Mouse (Mus musculus): ENCODE data around the gene Zfp286. TPM values are rescaled to one million over a fixed set of nuclear protein-coding genes. Genes with fewer than 3 reads are reported as not detected.

The Zfp286 gene
- polyA plus RNA-seq, 1 experiment from 2014 or later: 18.5 TPM

DNA sequence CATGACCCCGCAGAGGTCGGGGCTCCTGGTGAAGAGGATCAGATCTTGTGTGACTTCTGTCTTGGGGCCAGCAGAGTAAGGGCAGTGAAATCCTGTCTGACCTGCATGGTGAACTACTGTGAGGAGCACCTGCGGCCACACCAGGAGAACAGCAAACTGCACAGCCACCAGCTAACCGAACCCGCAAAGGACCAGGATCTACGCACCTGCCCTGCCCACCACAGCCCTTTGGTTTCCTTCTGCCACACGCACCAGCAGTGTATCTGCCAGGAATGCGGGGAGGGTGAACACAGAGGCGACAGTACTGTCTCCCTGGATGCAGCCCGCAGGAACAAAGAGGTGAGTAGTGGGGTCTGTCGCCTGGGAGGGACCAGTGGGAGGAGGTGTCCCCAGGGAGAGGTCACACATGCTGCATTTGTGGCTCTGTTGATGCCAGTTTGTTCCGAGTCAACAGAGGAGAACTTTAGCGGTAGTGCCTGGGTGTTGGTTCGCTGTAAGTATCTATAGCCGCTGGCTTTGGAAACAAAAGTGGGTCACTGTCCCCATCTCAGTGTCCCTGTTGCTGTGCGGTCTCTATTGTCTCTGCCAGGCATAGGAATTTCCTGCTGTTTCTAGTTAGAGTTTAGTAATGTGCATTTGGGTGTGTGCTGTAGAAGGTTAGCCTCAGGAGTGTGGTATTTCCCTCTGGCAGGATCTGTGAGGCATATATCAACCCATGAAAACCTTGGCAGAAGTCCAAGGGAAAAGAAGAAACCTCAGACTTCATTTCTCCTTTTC, 31.6 kb upstream of the Zfp286 start:
- no peaks in the 10 kb centered on the region for H3K9me3 ChIP-seq (ENCODE audit: low read length)
- H3K27me3 ChIP-seq (ENCODE audit: insufficient read depth, low read length): no peaks in the 10 kb centered on the region
- peak; percentile 64 for ATAC-seq (ENCODE audit: low FRiP score, low TSS enrichment)
- WGBS: 4% methylated on average over 16 of the region's 16 CpGs
- no peaks in the 10 kb centered on the region for H3K36me3 ChIP-seq (ENCODE audit: insufficient read depth, low read length)
- peak overlapping the region; percentile 69 for H3K9ac ChIP-seq (replicated peaks; ENCODE audit: low read length)
- peaks cover 44% of the 10 kb centered on the region for H3K4me1 ChIP-seq (ENCODE audit: insufficient read depth, low read length)
- peak overlapping the region; percentile 58 for H3K4me3 ChIP-seq (ENCODE audit: low read length)
- peak overlapping the region; percentile 88 for H3K27ac ChIP-seq (ENCODE audit: low read length)
- H3K4me2 ChIP-seq (replicated peaks; ENCODE audit: low read depth, low read length): peak overlapping the region; percentile 84

DNA sequence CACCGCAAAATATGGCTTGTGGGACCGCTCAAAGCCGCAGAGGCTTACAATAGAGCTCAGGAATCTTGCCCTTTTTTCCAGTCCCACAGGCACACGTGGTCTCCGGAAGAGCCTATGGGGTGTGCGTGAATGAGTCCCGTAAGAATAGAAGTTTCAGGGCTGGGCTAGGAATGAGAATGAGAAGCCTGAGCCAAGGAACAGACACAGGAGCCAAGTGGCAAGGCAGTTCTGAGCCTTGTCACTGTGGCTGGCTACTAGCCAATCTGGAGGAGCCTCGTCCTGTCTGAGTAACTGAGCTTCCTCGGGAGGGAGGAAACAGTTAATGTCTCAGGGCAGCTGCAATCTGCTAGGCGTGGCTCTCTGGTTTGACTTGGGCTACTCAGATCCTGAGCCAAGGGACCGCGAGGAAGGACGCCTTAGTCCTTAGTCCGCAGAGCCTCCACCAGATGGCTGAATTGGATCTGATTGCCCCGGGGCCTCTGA, 30.8 kb upstream of the Zfp286 start, which contains the start of gene Trim16:
Gene Trim16 (plus strand): TSS at position 173 of the 483 bp plus-strand sequence.
- peak within 1 kb of the TSS; percentile 58 for H3K4me3 ChIP-seq (ENCODE audit: low read length)

DNA sequence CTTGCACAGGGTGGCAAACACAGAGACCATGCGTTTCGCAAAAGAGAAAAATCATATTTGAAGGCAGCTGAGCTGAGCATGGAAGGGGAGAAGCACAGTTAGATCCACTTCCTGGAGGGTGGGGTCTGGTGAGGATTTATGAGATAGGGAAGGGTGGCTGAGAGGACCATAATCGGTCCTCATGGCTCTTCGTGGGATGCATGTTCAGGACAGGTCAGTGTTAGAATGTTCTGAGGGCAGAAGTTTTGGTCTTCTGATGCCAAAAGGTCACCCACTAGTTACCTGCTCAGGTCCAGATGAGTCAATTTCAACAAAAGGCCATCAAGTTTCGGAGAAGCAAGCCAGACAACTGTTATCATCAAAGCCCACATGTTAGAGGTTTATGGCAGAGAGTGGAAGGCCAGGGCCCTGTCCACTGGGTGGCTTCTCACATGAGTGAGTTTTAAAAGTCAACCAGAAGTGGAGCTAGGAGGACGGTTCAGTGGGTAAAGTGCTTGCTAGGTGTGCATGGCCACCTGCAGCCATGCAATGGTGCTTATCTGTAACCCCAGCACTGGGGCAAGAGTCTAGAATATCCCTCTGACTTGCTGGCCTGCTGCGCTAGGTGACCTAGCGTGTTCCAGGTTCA, 29.9 kb upstream of the Zfp286 start:
- no peak overlapping the region for H3K27ac ChIP-seq (ENCODE audit: low read length)
- H3K4me3 ChIP-seq (ENCODE audit: low read length): no peak overlapping the region
- H3K36me3 ChIP-seq (ENCODE audit: insufficient read depth, low read length): no peaks in the 10 kb centered on the region
- WGBS: 76% methylated on average over 8 of the region's 8 CpGs
- H3K27me3 ChIP-seq (ENCODE audit: insufficient read depth, low read length): no peaks in the 10 kb centered on the region
- peaks cover 36% of the 10 kb centered on the region for H3K4me1 ChIP-seq (ENCODE audit: insufficient read depth, low read length)
- H3K4me2 ChIP-seq (replicated peaks; ENCODE audit: low read depth, low read length): no peak overlapping the region
- no peak overlapping the region for H3K9ac ChIP-seq (replicated peaks; ENCODE audit: low read length)
- H3K9me3 ChIP-seq (ENCODE audit: low read length): no peaks in the 10 kb centered on the region
- no peak for ATAC-seq (ENCODE audit: low FRiP score, low TSS enrichment)

More for the DNA sequence above, 30.8 kb upstream of the Zfp286 start, which contains the start of gene Trim16:
- H3K9ac ChIP-seq (replicated peaks; ENCODE audit: low read length): peak within 1 kb of the TSS; percentile 69
- peak; percentile 85 for ATAC-seq (ENCODE audit: low FRiP score, low TSS enrichment)
- H3K4me2 ChIP-seq (replicated peaks; ENCODE audit: low read depth, low read length): peak within 1 kb of the TSS; percentile 84
- no peaks in the 10 kb centered on the region for H3K27me3 ChIP-seq (ENCODE audit: insufficient read depth, low read length)
- H3K36me3 ChIP-seq (ENCODE audit: insufficient read depth, low read length): no peaks in the 10 kb centered on the region
- peak within 1 kb of the TSS; percentile 88 for H3K27ac ChIP-seq (ENCODE audit: low read length)
- no peaks in the 10 kb centered on the region for H3K9me3 ChIP-seq (ENCODE audit: low read length)
- WGBS: 5% methylated on average over 15 of the region's 15 CpGs
- H3K4me1 ChIP-seq (ENCODE audit: insufficient read depth, low read length): peaks cover 38% of the 10 kb centered on the region

DNA sequence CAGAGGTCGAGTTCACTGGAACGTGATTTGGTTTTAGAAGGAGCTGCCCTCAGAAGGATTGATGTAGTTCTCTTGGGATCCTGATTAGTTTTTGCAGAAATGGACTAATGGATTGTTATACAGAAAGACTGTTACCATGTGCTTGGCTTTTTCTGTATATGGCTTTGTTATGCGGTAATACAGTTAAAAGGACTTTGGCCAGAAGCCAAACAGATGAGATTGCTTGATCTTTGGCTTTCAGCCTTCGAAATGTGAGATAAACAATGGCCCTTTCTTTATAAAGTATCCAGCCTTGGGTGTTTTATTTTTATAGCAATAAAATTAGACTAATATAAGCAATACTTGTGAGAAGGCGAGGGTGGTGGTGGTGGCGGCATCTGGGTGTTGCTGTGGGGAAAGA, 27.3 kb upstream of the Zfp286 start:
- Histone ChIP-seq H3K9me3 (ENCODE audit: low read length) (no peaks in the 10 kb centered on the region), H3K27me3 (ENCODE audit: insufficient read depth, low read length) (no peaks in the 10 kb centered on the region), H3K36me3 (ENCODE audit: insufficient read depth, low read length) (no peaks in the 10 kb centered on the region), H3K4me1 (ENCODE audit: insufficient read depth, low read length) (peaks cover 31% of the 10 kb centered on the region), H3K4me3 (ENCODE audit: low read length) (no peak overlapping the region), H3K4me2 (replicated peaks; ENCODE audit: low read depth, low read length) (no peak overlapping the region), H3K27ac (ENCODE audit: low read length) (no peak overlapping the region), H3K9ac (replicated peaks; ENCODE audit: low read length) (no peak overlapping the region)
- ATAC-seq (ENCODE audit: low FRiP score, low TSS enrichment): no peak
- 54% methylated on average over 6 of the region's 6 CpGs for WGBS

DNA sequence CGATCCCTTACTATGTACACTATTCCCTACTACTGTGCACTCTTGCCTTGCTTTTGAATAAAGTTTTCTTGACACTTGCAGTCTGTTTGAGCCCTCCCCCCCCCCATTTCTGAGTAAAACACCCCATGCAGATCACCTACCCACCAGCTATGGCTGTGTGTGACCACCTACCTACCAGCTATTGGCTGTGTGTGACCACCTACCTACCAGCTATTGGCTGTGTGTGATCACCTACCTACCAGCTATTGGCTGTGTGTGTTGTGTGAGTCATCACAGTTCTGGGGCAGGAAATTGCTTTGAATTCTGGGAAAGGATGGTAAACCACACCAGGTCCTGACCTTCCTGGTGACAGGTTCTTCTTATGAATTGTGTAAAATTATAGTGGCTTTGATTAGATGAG, 26.2 kb upstream of the Zfp286 start:
- Histone ChIP-seq H3K4me1 (ENCODE audit: insufficient read depth, low read length) (peaks cover 23% of the 10 kb centered on the region), H3K36me3 (ENCODE audit: insufficient read depth, low read length) (no peaks in the 10 kb centered on the region), H3K4me3 (ENCODE audit: low read length) (no peak overlapping the region), H3K27ac (ENCODE audit: low read length) (no peak overlapping the region), H3K4me2 (replicated peaks; ENCODE audit: low read depth, low read length) (no peak overlapping the region), H3K9ac (replicated peaks; ENCODE audit: low read length) (no peak overlapping the region), H3K9me3 (ENCODE audit: low read length) (no peaks in the 10 kb centered on the region), H3K27me3 (ENCODE audit: insufficient read depth, low read length) (no peaks in the 10 kb centered on the region)
- WGBS: 85% methylated on average over 1 of the region's 1 CpGs
- no peak for ATAC-seq (ENCODE audit: low FRiP score, low TSS enrichment)

DNA sequence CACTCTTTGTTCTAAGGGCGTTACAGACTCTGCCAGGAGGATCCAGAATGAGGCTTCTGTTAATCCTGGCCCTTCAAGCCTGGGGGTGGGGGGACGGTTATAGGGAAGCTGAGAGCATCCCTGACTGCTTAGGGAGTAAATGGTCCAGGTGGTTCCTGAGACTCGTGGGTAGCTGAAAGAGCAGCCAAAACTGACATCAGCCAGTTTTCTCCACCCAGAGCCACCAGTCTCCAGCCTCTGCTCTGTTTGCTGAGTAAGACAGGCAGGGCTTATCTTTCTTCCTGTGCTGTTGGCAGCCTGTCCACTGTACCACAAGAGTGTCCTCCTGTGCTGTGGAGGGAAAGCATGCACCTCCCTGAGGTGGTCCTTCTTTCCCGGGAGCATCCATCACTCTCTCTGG, 25.4 kb upstream of the Zfp286 start:
- H3K9ac ChIP-seq (replicated peaks; ENCODE audit: low read length): no peak overlapping the region
- no peak overlapping the region for H3K27ac ChIP-seq (ENCODE audit: low read length)
- no peak overlapping the region for H3K4me3 ChIP-seq (ENCODE audit: low read length)
- no peak overlapping the region for H3K4me2 ChIP-seq (replicated peaks; ENCODE audit: low read depth, low read length)
- H3K4me1 ChIP-seq (ENCODE audit: insufficient read depth, low read length): peaks cover 15% of the 10 kb centered on the region
- no peaks in the 10 kb centered on the region for H3K9me3 ChIP-seq (ENCODE audit: low read length)
- 66% methylated on average over 4 of the region's 4 CpGs for WGBS
- no peaks in the 10 kb centered on the region for H3K36me3 ChIP-seq (ENCODE audit: insufficient read depth, low read length)
- H3K27me3 ChIP-seq (ENCODE audit: insufficient read depth, low read length): no peaks in the 10 kb centered on the region
- ATAC-seq (ENCODE audit: low FRiP score, low TSS enrichment): no peak

DNA sequence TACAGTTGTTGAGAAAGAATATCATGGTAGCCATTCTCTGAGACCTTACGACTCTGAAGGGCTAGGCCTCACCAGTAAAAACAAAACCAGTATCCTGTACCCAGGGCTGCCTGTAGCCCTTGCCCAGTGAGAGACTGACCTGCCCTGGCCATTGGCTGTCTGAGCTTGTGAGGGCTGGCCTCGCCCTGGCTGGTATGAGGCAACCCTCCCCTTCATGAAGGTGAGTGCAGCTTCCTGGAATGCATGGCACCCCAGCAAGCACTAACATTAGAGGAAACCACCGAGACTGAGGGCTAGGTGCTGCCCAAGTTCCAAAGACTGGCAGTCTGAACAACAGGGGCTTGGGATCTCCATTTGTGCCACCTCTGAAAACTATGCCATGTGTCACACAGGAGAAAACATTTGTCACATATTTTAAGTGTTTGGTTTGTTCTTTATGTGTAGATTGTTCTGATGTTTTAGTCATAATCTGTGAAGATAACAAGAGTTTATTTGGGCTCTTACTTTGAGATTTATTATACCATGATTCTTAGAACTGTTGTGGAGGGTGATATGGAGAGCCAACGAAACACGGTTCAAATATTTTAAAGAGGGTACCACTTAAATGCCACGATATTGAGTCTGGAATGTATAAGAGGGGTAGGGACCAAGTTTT, 24.8 kb upstream of the Zfp286 start:
- Histone ChIP-seq H3K27ac (ENCODE audit: low read length) (no peak overlapping the region), H3K36me3 (ENCODE audit: insufficient read depth, low read length) (no peaks in the 10 kb centered on the region), H3K27me3 (ENCODE audit: insufficient read depth, low read length) (no peaks in the 10 kb centered on the region), H3K9me3 (ENCODE audit: low read length) (no peaks in the 10 kb centered on the region), H3K4me3 (ENCODE audit: low read length) (no peak overlapping the region), H3K4me2 (replicated peaks; ENCODE audit: low read depth, low read length) (no peak overlapping the region), H3K9ac (replicated peaks; ENCODE audit: low read length) (no peak overlapping the region), H3K4me1 (ENCODE audit: insufficient read depth, low read length) (peaks cover 10% of the 10 kb centered on the region; the same call in 1 of the 2 replicates)
- WGBS: 70% methylated on average over 6 of the region's 6 CpGs
- peak; percentile 59; the same call in 1 of the 2 replicates for ATAC-seq (ENCODE audit: low FRiP score, low TSS enrichment)

DNA sequence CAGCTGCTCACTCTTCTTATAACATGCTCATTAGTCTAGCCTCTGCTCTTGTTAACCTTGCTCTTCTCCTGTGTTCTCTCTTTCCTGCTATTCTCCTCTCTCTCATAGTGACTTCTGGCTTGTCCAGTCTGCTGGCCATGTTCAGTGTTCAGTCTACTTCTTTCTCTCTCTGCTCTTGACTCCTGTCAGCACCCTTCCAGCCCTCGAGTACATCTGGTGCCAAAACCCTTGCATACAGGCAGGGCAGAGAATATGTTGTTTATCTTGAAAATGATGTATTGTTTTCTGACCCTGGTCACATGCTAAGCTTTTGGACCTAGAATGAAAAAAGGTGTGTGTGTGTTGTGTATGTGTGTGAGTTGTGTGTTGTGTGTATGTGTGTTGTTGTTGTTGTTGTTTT, 24.2 kb upstream of the Zfp286 start:
- no peak for ATAC-seq (ENCODE audit: low FRiP score, low TSS enrichment)

DNA sequence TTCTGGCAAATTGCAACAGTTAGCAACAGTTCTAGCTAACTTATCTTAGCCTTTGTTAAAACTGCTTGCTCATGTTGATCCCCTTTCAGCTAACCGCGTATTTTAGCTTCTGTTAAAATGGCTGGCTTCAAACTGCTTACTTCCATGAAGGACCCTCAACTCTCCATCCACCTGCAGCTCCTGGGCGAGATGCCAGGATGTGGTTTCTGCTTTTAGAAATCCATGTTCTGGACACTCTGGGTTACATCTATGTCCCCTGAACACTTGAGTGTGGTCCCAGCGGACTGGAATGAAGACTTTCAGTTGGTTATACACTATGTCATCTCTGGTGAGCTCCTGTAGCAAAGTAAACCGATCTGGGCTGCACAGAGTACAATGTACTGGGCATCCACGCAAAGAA, 23.0 kb upstream of the Zfp286 start:
- Histone ChIP-seq H3K9ac (replicated peaks; ENCODE audit: low read length) (no peak overlapping the region), H3K4me1 (ENCODE audit: insufficient read depth, low read length) (peaks cover 5% of the 10 kb centered on the region; the same call in 1 of the 2 replicates), H3K4me2 (replicated peaks; ENCODE audit: low read depth, low read length) (no peak overlapping the region), H3K27me3 (ENCODE audit: insufficient read depth, low read length) (no peaks in the 10 kb centered on the region), H3K27ac (ENCODE audit: low read length) (no peak overlapping the region), H3K36me3 (ENCODE audit: insufficient read depth, low read length) (no peaks in the 10 kb centered on the region), H3K9me3 (ENCODE audit: low read length) (no peaks in the 10 kb centered on the region), H3K4me3 (ENCODE audit: low read length) (no peak overlapping the region)
- ATAC-seq (ENCODE audit: low FRiP score, low TSS enrichment): no peak
- WGBS: 89% methylated on average over 6 of the region's 6 CpGs

More for the DNA sequence above, 24.2 kb upstream of the Zfp286 start:
- no peaks in the 10 kb centered on the region for H3K9me3 ChIP-seq (ENCODE audit: low read length)
- H3K36me3 ChIP-seq (ENCODE audit: insufficient read depth, low read length): no peaks in the 10 kb centered on the region
- H3K9ac ChIP-seq (replicated peaks; ENCODE audit: low read length): no peak overlapping the region
- peaks cover 5% of the 10 kb centered on the region; the same call in 1 of the 2 replicates for H3K4me1 ChIP-seq (ENCODE audit: insufficient read depth, low read length)
- WGBS: 31% methylated on average over 1 of the region's 1 CpGs
- H3K27ac ChIP-seq (ENCODE audit: low read length): no peak overlapping the region
- no peak overlapping the region for H3K4me3 ChIP-seq (ENCODE audit: low read length)
- H3K27me3 ChIP-seq (ENCODE audit: insufficient read depth, low read length): no peaks in the 10 kb centered on the region
- no peak overlapping the region for H3K4me2 ChIP-seq (replicated peaks; ENCODE audit: low read depth, low read length)
